Mouse (Mus musculus) kidney, adult 2 months (tissue): Measurements from ENCODE around the gene Rem2. TPM values are rescaled to one million over a fixed set of nuclear protein-coding genes. Genes with fewer than 3 reads are reported as not detected.
A peak's percentile ranks its signal among the peaks of the same experiment; 100 is the strongest.

Experiments
- DNase-seq: peaks from one replicate; pipeline ENCODE4 v3.0.0; 2021
- H3K27ac ChIP-seq: fragments of 200-500 bp; 2 replicates; pipeline ENCODE4 v1.5.1; 2012; ENCODE audit warnings: low read depth, low read length, control low read depth, inconsistent platforms; ENCODE audit not compliant: insufficient read depth
- H3K27me3 ChIP-seq: fragments of 200-500 bp; replicated peaks from 2 replicates; pipeline ENCODE4 v1.6.1; 2012; ENCODE audit warnings: mild to moderate bottlenecking, moderate library complexity, low read length, inconsistent platforms; ENCODE audit not compliant: control insufficient read depth, insufficient read depth
- H3K36me3 ChIP-seq: fragments of 200-500 bp; 2 replicates; pipeline ENCODE4 v1.6.1; 2012; ENCODE audit warnings: mild to moderate bottlenecking, moderate library complexity, low read length, inconsistent platforms; ENCODE audit not compliant: control insufficient read depth, insufficient read depth
- H3K4me1 ChIP-seq: fragments of 200-500 bp; 2 replicates; pipeline ENCODE4 v1.6.1; 2011; ENCODE audit warnings: low read length; ENCODE audit not compliant: control insufficient read depth, insufficient read depth
- H3K4me3 ChIP-seq: fragments of 200-500 bp; 2 replicates; pipeline ENCODE4 v1.5.1; 2011; ENCODE audit warnings: mild to moderate bottlenecking, low read depth, low read length, control low read depth; ENCODE audit not compliant: insufficient read depth
- CTCF ChIP-seq: fragments of 200-500 bp; conservative IDR thresholded peaks from 2 replicates; pipeline ENCODE4 v1.5.1; 2011; ENCODE audit warnings: low read depth, mild to moderate bottlenecking, control low read depth, low read length, moderate library complexity, mixed read lengths; ENCODE audit not compliant: insufficient read depth, insufficient read length
- POLR2A ChIP-seq: fragments of 200-500 bp; IDR thresholded peaks from one replicate; pipeline ENCODE4 v1.6.1; 2011; ENCODE audit warnings: low read depth, low read length, control low read depth
- WGBS: fragments of 180-500 bp; shearing (Covaris S2); methylation state at CpG from one replicate; pipeline ENCODE4 v1.1.7; 2018; 5-methylcytosine and 5-hydroxymethylcytosine counted together
- polyA plus RNA-seq: library from polyadenylated mRNA; depleted of rRNA; stranded (reverse); fragments of >200 nt; gene quantifications from 2 replicates; pipeline ENCODE4 v1.2.3, GENCODE M21; 2012

The Rem2 gene
- polyA plus RNA-seq, 1 experiment = 0.23 TPM

- WGBS = 2% methylated on average over 48 of the region's 49 CpGs
- Histone ChIP-seq H3K4me3 (peak within 1 kb of the TSS; percentile 59), H3K27me3 (no peaks in the 10 kb centered on the region), H3K36me3 (no peaks in the 10 kb centered on the region), H3K27ac (peak within 1 kb of the TSS; percentile 36; the same call in 1 of the 2 replicates), H3K4me1 (0 out of 2 replicates have a peak, but pooled peaks cover 4% of the 10 kb centered on the region)
- TF ChIP-seq CTCF (peak; percentile 32; the same call in 1 of the 2 replicates), POLR2A (no peak)
- peak; percentile 66 for DNase-seq
Measured at GRCm38 (mm10) chr14:54431334-54432077, 44.4 kb upstream of the Rem2 start, which contains the start of gene Mmp14. TSS of gene Mmp14 (plus strand) at chr14:54431612.

GRCm38 (mm10) chr14:54432078-54432836 is 43.6 kb upstream of the Rem2 start:
- DNase-seq = peak; percentile 36
- 0 out of 2 replicates have a peak, but pooled peaks cover 4% of the 10 kb centered on the region for H3K4me1 ChIP-seq
- no peaks in the 10 kb centered on the region for H3K27me3 ChIP-seq
- WGBS = 9% methylated on average over 54 of the region's 54 CpGs
- H3K27ac ChIP-seq = 0 out of 2 replicates have a peak overlapping the region, but pooled peaks have one; percentile 2
- H3K36me3 ChIP-seq = no peaks in the 10 kb centered on the region
- H3K4me3 ChIP-seq = peak overlapping the region; percentile 59
- TF ChIP-seq CTCF = 0 out of 2 replicates have a peak, but pooled peaks have one; percentile 6
- TF ChIP-seq POLR2A = no peak

GRCm38 (mm10) chr14:54432837-54433830 is 42.8 kb upstream of the Rem2 start:
- Histone ChIP-seq H3K4me1 (0 out of 2 replicates have a peak, but pooled peaks cover 4% of the 10 kb centered on the region), H3K36me3 (no peaks in the 10 kb centered on the region), H3K27me3 (no peaks in the 10 kb centered on the region), H3K27ac (no peak overlapping the region), H3K4me3 (peak overlapping the region; percentile 59; the same call in 1 of the 2 replicates)
- 50% methylated on average over 17 of the region's 17 CpGs for WGBS
- no peak for DNase-seq
- TF ChIP-seq POLR2A (no peak), CTCF (no peak)

DNA sequence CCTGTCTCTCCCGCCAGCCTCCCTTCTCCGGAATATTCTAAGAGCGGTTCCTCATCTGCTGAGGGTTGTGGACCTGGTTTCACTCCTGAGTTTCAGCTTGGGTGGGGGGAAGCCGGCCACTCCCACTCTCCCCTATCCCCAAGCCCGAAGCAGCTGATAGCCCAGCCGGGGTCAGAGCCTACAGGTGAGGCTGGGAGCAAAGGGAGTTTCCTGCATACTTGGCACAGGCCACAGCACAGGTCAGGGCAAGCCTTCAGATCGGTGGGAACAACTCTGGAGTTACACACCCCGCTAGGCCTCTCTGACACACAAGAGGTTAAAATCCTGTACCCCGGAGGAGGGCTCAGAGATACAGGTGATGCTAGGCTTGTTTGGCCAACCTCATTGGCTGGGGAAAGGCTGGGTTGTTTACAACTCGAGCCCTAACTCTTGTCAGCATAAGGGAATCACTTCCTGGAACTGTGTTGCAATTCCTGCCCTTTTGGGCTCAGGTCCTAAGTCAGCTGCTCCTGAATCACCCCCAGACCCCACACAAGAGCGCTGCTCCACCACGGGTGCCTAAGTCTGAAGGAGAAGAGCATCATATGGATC is 41.9 kb upstream of the Rem2 start:
- 48% methylated on average over 12 of the region's 12 CpGs for WGBS
- DNase-seq = no peak
- H3K27ac ChIP-seq = no peak overlapping the region
- no peak for TF ChIP-seq POLR2A
- no peak for TF ChIP-seq CTCF
- H3K27me3 ChIP-seq = no peaks in the 10 kb centered on the region
- H3K4me1 ChIP-seq = 0 out of 2 replicates have a peak, but pooled peaks cover 4% of the 10 kb centered on the region
- H3K36me3 ChIP-seq = no peaks in the 10 kb centered on the region
- H3K4me3 ChIP-seq = no peak overlapping the region

DNA sequence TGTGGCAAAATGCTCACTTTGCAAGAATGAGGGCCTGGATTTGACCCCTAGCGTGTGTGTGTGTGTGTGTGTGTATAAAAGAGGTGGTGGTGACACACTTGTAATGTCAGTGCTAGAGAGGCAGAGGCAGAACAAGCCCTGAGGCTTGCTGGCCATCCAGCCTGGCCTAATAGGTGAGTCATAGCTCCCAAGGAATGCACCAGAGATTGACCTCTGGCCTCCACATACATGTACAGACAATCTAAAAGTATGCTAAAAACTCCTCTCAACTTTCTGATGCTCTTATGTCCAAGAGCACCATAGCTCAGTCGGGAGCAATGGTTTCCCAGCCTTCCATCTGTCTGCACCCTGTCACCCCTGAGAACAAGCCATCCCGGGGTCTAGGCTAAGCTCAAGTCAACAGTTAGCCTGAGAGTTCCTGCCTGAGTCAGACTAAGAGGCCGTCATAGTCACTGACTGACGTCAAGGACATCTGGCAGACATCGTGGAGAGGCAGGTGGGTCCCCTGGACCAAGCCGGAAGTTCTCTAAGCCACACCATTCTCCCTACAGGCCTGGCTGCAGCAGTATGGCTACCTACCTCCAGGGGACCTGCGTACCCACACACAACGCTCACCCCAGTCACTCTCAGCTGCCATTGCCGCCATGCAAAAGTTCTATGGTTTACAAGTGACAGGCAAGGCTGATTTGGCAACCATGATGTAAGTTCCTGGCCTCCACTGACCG is 40.5 kb upstream of the Rem2 start:
- TF ChIP-seq POLR2A = no peak
- no peak for TF ChIP-seq CTCF
- H3K36me3 ChIP-seq = no peaks in the 10 kb centered on the region
- no peak overlapping the region for H3K27ac ChIP-seq
- WGBS = 80% methylated on average over 11 of the region's 11 CpGs
- no peaks in the 10 kb centered on the region for H3K27me3 ChIP-seq
- 0 out of 2 replicates have a peak, but pooled peaks cover 2% of the 10 kb centered on the region for H3K4me1 ChIP-seq
- DNase-seq = no peak
- no peak overlapping the region for H3K4me3 ChIP-seq
